Mouse (Mus musculus) neural tube, embryonic 10.5 days (tissue): ENCODE results near the gene Zfp53.
A peak's percentile ranks its signal among the peaks of the same experiment; 100 is the strongest.

Experiments
- DNase-seq: peaks from one replicate; pipeline ENCODE4 v3.0.0-alpha.2; 2017; ENCODE audit warnings: low spot score; ENCODE audit errors: extremely low spot score

Gene Zfp53

GRCm38 (mm10) chr17:21517130-21517671, 28.4 kb downstream of the Zfp53 start:
- no peak for DNase-seq

GRCm38 (mm10) chr17:21526270-21526669, 37.5 kb downstream of the Zfp53 start:
- DNase-seq = no peak

- DNase-seq = no peak
These were observed 42.0 kb downstream of the Zfp53 start for GRCm38 (mm10) chr17:21530645-21531330.

- no peak for DNase-seq
These were observed 42.8 kb downstream of the Zfp53 start for GRCm38 (mm10) chr17:21531621-21532020.

GRCm38 (mm10) chr17:21532101-21532951, 43.5 kb downstream of the Zfp53 start:
- peak; percentile 80 for DNase-seq

GRCm38 (mm10) chr17:21533961-21534360, 45.2 kb downstream of the Zfp53 start:
- DNase-seq = no peak

GRCm38 (mm10) chr17:21534460-21535095, 45.8 kb downstream of the Zfp53 start:
- peak; percentile 13 for DNase-seq

GRCm38 (mm10) chr17:21535096-21536001, 46.6 kb downstream of the Zfp53 start, which contains the start of gene Zfp52:
Zfp52 (plus strand) TSS chr17:21535539.
- DNase-seq = peak; percentile 43

GRCm38 (mm10) chr17:21536096-21536495, 47.3 kb downstream of the Zfp53 start:
- DNase-seq = no peak

GRCm38 (mm10) chr17:21536676-21537075, 47.9 kb downstream of the Zfp53 start:
- DNase-seq = no peak

GRCm38 (mm10) chr17:21557831-21558230, 69.0 kb downstream of the Zfp53 start:
- DNase-seq = no peak
